Mouse (Mus musculus): ENCODE measurements around the gene Nabp1. TPM values are rescaled to one million over a fixed set of nuclear protein-coding genes. Genes with fewer than 3 reads are reported as not detected.

The Nabp1 gene
- polyA plus RNA-seq (2012; rRNA removed) = 8.7 and 8.8 TPM in 2 replicates

DNA sequence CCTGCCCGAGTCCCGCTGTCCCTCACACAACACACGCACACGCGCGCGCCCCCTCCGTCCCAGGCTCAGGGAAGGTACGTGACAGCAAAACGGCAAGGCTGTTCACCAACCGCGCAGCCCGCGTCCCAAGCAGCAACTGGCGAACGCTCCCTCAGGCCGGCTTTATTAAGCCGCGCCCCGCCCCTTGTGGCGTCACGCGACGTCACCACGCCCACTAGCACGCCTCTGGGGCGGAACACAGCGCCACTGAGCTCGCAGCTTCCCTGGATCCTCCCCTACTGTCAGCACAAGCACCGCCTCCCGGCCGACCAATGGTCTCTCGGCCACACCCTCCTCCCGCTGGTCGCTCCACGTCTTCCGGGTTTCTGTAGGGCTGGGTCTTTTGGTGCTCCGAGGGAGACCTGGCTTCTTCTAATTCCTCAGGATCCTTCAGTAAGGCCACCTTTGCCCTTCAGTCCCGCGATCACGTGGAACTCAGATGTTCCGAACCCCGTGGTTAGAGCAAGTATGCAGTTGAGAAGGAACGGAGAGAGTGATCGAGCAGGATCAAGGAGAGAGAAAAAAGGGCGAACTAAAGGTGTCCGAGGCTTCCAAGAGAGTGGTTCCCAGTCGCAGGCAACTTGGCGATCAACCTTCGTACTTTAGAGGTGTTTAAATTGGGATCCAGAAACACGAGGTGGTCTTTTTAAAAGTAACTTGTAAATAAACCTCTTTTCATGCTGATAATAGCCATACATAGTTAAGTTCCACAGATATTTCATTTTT lies at the start of gene Nabp1:
TSS of gene Nabp1 (minus strand) at position 164 of the 765 bp plus-strand sequence.

Other genes starting within 250 kb of the Nabp1 start
- gene Cavin2, start 189.3 kb downstream of the Nabp1 start, polyA plus RNA-seq (2012; rRNA removed) = 14.2 and 14.9 TPM in 2 replicates